Mouse (Mus musculus): ENCODE measurements around the gene Catsperg1.
"Not testable (repeated sequence)": the region's sequence is repeated elsewhere in the genome, so short reads cannot be mapped to it uniquely, and the experiment has no call there.

Catsperg1 gene

DNA sequence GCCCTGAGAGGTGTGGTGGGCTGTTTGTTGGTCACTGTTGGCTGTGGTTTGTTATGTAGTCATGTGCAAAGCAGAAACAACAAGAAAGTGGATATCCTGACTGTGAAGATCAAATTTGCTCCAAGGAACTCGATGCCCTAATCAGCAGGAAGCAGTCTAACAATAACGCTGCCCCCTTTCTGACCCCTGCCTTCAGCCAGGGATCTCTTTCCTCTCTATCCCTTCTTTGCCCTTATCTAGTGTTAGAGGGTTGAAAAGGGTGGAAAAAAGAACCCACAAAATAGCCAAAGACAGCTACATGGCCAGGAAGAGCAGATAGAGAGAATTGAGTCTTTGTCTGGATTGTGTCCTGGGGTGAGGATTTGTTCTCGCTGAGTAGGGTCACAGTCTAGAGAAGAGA lies 16.7 kb upstream of the Catsperg1 start:
- no peak for DNase-seq (ENCODE audit: low read depth, low spot score)

- no peak for DNase-seq (ENCODE audit: low read depth, low spot score)
Observed at GRCm38 (mm10) chr7:29228202-29228601, 14.4 kb upstream of the Catsperg1 start.

DNA sequence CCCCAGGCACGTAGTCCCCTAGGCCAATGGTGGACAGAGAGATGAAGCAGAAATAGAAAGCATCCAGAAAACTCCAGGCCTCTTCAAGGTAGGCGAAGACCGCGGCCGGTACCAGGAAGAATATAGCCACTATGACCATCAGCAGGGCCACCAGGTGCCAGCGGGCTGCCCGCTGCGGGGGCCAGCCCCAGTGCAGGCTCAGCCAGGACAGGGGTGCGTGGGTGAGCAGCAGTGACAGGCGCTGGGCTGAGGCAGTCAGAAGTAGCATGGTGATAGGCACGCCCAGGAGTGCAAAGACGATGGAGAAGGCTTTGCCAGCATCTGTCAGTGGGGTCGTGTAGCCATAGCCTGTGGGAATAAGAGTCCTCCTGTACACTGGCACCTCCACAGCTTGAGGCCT lies 11.7 kb upstream of the Catsperg1 start:
- DNase-seq (ENCODE audit: low read depth, low spot score), result no peak

DNA sequence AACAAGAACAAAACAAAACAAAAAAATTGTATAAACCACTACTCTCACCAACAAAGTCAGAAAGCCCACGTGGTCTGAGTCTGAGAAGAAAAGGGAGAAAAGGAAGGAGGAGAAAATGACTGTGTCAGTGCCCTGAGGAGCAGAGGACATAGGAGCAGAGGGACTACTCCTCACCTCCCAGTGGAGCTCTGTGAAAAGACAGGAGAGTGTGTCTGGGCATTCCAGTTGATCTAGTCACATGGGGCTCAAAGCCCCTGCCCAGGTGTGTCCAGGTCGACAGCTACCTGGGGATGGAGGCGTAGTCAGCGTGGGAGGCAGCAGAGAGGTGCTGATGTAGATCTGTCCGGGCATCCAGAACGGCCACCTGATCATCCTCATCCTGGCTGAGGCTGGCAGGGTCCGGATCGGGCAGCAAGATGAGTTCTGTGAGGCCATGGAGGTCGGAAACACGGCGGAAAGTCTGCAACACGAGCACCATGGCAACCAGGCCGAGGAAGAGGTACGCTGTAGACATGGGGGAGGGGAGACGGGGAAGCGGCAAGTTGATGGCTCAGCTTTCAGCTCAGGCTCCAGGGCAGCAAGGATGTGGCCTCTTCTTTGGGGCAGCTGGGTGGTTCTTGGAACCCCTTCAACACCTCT lies 11.0 kb upstream of the Catsperg1 start:
- DNase-seq (ENCODE audit: low read depth, low spot score), result no peak

- no peak for DNase-seq (ENCODE audit: low read depth, low spot score)
Observed at GRCm38 (mm10) chr7:29214846-29215245, 1.0 kb upstream of the Catsperg1 start.

DNA sequence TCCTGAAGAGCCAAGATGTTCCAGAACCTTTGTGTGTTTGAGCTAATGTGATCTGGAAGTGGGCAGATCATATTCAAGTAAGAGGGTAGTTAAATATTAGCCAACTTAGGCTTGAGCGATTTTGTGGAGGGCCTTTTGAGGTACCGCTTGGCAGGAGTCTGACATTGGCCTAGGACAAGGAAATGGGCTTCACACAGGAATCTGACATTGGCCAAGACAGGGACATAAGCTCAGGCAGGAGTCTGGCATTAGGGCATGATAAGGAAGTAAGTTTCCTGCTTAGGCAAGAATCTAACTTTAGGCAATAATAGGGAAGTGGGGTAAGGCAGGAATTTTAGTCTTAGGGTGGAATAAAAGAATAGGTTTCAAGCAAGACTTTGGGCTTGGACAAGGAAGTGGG lies 401 bp upstream of the Catsperg1 start:
- no peak for DNase-seq (ENCODE audit: low read depth, low spot score)

GRCm38 (mm10) chr7:29212775-29213560 lies 867 bp downstream of the Catsperg1 start:
- not testable (repeated sequence) for DNase-seq (ENCODE audit: low read depth, low spot score)

- peak; percentile 95 for DNase-seq (ENCODE audit: low read depth, low spot score)
Observed at GRCm38 (mm10) chr7:29212199-29212765, 1.6 kb downstream of the Catsperg1 start.

DNA sequence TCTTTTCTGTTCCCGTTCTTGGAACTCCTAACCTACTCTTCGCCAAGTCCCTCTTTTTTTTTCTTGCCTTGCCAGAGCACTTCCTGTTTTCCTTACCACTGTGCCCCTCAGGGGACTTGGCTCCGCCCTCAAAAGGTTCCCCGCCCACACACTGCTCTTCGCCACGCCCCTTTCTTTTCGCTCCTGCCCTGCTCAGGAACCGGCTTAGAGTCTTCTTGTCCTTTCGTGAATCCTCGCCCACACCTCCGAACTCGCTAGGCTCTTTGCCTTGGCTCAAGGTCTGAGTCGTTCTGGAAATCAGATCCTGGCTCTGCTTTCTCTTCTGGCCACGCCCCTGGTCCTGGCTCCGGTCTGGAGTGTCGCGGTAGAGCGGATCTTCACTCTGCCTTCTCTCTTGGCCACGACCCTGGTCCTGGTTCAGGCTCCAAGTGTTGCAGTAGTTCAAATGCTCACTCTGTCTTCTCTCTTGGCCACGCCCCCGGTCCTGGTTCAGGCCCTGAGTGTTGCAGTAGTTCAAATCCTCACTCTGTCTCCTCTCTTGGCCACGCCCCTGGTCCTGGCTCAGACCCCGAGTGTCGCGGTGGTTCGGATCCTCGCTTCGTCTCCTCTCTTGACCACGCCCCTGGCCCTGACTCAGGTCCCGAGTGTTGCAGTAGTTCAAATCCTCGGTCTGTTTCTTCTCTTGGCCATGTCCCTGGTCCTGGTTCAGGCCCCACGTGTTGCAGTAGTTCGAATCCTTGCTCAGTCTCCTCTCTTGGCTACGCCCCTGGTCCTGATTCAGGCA lies 2.2 kb downstream of the Catsperg1 start:
- DNase-seq (ENCODE audit: low read depth, low spot score), result peak; percentile 74

DNA sequence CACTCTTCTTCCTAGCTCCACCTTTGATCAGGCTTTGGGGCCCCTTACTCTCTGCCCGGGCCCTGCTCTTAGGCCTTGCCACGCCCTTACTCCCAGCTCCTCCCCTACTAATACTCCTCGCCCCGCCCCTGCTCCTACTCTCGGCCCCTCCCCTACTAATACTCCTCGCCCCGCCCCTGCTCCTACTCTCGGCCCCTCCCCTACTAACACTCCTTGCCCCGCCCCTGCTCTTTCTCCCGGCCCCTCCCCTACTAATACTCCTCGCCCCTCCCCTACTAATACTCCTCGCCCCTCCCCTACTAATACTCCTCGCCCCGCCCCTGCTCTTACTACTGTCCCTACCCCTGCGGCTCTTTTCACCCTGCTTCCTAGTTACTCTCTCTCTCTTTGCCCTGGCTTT lies 2.8 kb downstream of the Catsperg1 start:
- DNase-seq (ENCODE audit: low read depth, low spot score), result not testable (repeated sequence)

DNA sequence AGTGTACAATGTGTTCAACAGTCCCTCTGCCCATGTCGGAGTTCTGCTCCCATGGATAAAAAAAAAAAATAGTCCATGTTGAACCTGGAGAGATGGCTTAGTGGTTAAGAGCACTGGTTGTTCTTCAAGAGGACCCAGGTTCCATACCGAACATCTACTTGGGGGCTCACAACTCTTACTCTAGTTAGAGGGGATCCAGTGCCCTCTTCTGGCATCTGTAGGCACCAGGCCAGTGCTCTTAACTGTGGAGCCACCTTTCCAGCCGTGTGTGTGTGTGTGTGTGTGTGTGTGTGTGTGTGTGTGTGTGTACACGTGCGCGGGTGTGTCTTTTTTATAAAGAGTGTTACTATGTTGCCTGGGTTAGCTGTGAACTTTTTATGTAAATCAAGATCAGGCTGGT lies 11.3 kb downstream of the Catsperg1 start:
- DNase-seq (ENCODE audit: low read depth, low spot score), result no peak

- DNase-seq (ENCODE audit: low read depth, low spot score), result not testable (repeated sequence)
Observed at GRCm38 (mm10) chr7:29194230-29194629, 19.6 kb downstream of the Catsperg1 start.

DNA sequence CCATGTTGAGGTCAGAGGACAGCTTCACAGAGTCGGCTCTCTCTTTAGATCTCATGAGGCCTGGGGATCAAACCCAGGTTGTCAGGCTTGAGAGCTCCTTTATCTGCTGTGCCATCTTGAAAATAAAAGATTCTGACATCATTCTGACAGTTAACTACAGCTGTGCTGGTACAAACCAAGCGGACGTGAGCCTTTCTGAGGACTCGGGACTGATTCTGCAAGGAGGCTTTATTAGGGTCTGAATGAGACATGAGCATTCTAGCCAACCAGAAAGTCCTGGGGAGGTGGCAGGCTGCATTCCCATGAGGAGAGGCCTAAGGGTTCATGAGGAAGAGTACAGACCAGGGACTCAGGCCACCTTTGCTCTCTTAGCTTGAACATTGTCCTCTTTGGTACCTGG lies 32.5 kb downstream of the Catsperg1 start:
- not testable (repeated sequence) for DNase-seq (ENCODE audit: low read depth, low spot score)

DNA sequence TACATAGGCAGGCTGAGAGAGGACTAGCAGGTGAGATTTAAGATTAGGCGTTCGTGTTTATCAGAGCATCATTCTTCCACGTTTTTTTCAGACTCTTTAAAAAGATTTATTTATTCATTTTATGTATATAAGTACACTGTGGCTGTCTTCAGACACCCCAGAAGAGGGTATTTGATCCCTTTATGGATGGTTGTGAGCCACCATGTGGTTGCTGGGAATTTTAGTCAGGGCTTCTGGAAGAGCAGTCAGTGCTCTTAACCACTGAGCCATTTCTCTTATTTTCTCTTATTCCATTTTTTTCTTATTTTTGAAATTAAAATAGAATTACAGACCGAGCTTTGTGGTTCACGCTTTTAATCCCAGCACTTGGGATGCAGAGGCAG lies 33.0 kb downstream of the Catsperg1 start:
- DNase-seq (ENCODE audit: low read depth, low spot score), result no peak

DNA sequence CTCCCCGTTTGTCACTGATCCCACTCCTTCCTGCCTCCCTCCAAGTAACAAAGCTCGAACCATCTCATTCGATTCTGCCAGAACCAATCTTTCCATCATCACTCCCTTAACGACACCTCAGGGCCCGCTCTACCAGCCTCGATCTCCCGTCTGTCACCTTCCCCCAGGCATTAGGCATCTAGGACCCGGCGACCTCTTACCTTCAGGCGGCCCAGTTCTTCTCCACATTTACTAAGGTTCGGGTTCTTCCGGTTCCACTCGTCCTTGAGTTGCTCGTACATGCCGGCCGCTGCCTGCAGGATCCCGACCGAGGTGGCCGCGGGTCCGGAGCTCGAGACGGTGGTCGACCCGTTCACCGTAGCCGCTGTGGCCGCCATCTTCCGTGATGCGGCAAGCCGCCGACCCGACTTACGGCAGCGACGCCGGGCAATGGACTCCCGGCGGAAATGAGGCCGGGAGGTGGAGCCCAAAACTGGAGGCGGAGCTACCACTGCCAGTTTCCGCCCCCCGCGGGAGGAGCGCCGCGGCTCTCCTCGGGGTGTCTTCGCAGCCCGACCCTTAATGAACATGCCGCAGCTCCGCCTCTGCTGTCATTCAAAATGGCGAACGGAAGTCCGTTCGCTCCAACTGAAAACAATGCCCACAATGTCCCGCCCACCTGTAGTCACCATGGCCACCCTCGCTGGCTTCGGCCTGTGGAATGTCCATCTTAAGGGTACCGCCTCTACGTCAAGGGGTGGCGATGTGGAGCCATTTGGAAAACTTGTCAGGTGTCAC lies 33.6 kb downstream of the Catsperg1 start, which contains the start of gene Psmd8:
Gene Psmd8 (minus strand): TSS at position 625 of the 777 bp plus-strand sequence.
- DNase-seq (ENCODE audit: low read depth, low spot score), result peak; percentile 95

DNA sequence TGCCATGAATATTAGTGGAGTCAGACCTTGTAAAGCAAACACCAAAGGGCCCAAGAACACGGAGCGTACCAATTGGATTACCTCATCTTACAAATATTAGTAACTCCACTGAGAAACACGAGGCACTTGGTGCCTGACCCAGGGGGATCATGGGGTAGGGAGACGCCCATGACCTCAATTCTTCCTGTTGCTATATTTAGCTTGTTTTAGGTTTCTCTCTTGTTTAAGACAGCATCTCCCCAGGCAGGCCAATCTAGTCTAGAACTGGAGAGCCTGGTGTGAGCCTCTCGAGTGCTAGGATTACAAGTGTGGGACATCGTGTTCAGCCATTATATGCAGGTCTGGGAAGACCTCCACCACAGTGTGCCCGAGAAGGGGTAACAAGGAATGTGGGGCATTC lies 34.5 kb downstream of the Catsperg1 start:
- no peak for DNase-seq (ENCODE audit: low read depth, low spot score)

DNA sequence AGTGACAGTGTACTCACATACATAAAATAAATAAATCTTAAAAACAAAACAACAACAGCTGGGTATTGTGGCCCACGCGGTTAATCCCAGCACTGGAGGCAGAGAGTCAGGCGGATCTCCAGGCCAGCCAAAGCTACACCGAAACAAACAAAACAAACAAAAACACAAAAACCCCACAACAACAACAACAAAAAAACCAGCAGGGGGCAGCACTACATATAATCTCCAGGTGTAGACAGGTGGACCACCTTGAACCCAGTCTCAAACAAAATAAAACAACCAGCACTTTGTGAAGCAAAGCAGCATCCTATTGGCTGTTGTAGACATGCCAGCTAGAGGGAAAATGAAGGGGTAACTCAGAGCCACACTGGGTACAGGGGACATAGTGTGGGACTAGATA lies 35.7 kb downstream of the Catsperg1 start:
- no peak for DNase-seq (ENCODE audit: low read depth, low spot score)

- no peak for DNase-seq (ENCODE audit: low read depth, low spot score)
Observed at GRCm38 (mm10) chr7:29172390-29173016, 41.3 kb downstream of the Catsperg1 start.

- DNase-seq (ENCODE audit: low read depth, low spot score), result no peak
Observed at GRCm38 (mm10) chr7:29171562-29172097, 42.2 kb downstream of the Catsperg1 start.

DNA sequence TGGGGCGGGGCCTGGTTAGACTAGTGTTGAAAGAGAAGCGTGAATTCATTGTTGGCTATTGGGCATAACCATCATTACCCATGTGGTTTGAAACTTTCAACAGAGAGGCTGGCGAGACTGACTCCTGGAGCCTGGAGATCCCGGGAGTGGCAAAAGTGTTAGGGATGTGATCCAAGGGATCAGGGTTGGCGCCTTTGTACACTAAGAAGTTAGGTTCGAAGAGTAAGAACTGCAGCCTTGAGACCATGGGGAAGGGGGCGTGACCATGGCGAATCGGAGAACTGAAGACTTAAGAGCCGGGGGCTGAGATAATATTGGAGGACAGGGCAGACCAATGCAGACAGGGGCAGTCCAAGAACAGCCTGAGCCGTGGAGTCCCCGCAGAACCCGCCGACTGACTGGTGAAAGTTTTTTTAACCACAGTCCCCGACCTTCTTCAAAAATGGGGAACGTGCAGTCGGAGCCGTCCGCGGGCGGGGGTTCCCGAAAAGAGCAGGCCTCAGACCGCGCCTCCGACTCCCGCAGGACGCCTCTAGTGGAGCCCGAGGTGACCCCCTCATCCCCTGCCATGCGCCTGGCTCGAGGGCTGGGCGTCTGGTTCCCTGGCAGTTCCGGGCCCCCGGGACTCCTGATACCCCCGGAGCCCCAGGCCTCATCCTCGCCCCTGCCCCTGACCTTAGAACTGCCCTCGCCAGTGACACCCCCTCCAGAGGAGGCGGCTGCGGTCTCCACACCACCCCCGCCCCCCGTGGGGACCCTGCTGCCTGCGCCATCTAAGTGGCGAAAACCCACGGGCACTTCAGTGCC lies 42.9 kb downstream of the Catsperg1 start:
- no peak for DNase-seq (ENCODE audit: low read depth, low spot score)
